Mouse (Mus musculus) erythroid progenitor cell, adult 5-6 weeks (primary cell): ENCODE data around the gene AF067061. TPM values are rescaled to one million over a fixed set of nuclear protein-coding genes. Genes with fewer than 3 reads are reported as not detected.
"Not testable (repeated sequence)": the region's sequence is repeated elsewhere in the genome, so short reads cannot be mapped to it uniquely, and the experiment has no call there.

Experiments
- ATAC-seq: replicated peaks from 2 replicates; pipeline ENCODE4 v1.8.0; 2016; ENCODE audit warnings: moderate number of reproducible peaks, mild to moderate bottlenecking, moderate TSS enrichment, inconsistent platforms; ENCODE audit not compliant: poor library complexity, low FRiP score, severe bottlenecking
- total RNA-seq, 2 experiments: library from RNA; stranded (forward) in 1 of 2; stranded (reverse) in 1 of 2; fragments of 150-400 nt in 1 of 2; fragments of 186-747, 209-891 nt in 1 of 2; gene quantifications; 2 replicates each; pipeline versions ENCODE4 v1.2.3 to v1.2.4; 2015 to 2017; ENCODE audit warnings: low replicate concordance in 2 of 2

The AF067061 gene
- total RNA-seq (2015; ENCODE audit: low replicate concordance): not detected in 2 replicates
- not detected in 2 replicates for total RNA-seq (2017; ENCODE audit: low replicate concordance)

DNA sequence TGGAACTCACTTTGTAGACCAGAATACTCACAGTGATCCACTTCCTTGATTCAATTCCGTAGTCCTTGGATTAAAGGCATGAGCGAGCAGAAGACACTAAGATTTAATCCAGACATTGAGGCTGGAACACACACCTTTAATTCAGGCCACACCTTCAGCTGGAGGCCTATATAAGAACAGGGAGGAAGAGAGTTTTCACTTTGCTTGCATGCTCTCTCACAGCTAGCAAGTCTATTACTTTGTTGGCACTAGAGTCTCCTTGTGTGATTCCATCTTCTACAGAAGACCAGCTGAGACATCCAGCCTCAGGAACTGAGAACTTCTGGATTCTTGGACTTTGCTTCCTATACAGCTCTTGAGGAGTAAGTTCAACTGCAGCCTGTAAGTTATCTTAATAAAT is at the start of gene AF067061:
Gene AF067061, plus strand, starts transcription at position 245 of the 400 bp plus-strand sequence.
- not testable (repeated sequence) for ATAC-seq

DNA sequence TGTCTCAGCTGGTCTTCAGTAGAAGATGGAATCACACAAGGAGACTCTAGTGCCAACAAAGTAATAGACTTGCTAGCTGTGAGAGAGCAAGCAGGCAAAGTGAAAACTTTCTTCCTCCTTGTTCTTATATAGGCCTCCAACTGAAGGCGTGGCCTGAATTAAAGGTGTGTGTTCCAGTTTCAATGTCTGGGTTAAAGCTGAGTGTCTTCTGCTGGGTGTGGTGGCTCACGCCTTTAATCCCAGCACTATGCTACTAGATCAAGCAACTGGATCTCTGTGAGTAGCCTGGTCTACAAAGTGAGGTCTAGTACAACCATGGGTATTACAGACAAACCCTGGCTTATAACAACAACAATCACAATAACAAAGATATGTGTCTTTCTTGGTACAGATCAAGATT is 47.1 kb upstream of the AF067061 start, which contains the start of gene Gm21762:
Gene Gm21762, minus strand, starts transcription at position 101 of the 400 bp plus-strand sequence.
- not testable (repeated sequence) for ATAC-seq

DNA sequence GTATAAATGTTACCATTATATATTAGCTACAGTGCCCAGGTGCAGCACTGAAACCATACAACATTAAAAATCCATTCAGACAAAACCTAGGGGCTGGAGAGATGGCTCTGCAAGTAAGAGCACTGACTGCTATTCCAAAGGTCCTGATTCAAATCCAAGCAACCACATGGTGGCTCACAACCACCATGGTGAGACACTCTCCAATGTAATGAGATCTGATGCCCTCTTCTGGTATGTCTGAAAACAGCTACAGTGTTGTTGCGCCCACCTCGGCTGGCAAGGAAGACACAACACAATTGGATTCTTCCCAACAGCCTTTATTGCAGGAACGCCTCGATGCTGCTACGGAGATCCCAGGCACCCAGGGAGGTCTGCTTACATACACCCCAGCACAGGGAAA is 42.0 kb upstream of the AF067061 start:
- not testable (repeated sequence) for ATAC-seq

DNA sequence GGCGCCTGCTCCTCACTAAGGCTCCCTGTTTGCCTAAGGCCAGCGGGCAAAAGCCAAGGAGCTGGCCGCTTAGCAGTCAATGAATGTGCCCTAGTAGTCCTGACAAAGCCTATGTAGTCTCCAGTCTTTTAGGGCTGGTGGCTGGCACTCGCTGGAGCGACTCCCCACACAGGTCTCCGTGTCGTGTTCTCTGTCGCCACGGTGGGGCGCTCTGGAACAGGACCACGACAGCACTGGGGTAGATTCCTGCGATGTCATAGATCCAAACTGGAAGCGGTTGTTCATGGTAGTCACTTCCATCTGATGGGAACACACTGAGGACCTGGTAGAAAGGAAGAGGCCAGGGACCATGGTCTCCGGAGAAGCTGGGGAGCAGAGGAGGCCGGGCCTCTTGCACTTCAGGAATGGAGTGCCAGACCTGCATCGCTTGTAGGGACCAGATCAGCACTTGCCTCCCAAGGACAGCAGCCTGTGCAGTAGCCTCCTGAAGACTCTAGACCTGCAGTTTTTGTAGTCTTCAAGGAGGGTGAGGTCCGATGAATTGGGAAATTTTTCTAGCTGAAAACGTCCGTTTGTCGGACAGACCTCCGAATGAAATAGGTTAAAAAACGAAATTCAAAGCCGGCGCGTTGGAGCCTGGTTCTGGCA is 39.8 kb upstream of the AF067061 start:
- ATAC-seq: not testable (repeated sequence)

DNA sequence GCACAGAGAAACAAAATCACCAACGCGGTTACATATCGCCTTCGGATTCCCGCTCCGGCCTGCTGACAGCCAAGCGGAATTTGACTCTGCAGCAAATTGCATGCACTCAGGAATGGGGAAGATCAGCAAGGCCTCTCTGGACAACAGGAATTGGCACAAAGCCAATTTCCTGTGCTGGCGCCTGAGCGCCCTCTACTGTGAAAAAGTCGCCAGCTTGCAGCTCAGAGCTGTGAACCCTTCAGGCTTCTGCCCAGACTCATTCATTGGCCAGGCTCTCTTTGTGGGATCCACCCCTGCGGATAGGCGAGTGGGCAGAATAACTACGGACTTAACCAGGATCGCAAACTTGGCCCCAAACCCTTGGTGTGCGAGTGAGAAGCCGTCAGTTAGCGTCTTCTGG is 31.1 kb upstream of the AF067061 start:
- ATAC-seq: not testable (repeated sequence)

DNA sequence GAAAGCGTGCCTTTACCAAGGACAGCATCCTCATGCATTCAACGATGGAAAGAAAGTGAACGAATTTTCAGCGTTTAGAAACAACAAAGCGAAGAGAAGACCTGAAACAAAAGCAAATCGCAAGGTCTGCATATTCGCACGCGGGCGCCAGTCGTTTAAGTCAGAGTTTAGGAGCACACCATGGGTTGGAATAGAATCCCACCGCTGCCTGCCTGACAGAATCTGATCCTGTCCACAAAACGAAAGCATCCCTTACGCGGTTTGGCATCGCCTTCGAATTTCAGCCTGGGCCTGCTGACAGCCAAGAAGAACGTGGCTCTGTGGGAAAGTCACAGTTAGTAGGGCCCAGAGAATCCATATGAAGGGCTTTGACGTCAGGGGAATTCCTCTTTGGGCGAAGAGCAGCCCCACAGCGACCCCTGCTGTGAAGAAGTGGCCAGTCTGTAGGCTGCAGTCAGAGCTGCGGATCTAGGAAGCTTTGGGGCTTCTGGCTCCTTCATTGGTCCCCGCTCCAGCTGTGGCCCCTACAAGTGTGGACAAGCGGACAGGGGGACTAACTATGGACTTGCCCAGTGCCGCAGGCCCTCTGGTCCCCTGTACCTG is 30.4 kb upstream of the AF067061 start:
- not testable (repeated sequence) for ATAC-seq

DNA sequence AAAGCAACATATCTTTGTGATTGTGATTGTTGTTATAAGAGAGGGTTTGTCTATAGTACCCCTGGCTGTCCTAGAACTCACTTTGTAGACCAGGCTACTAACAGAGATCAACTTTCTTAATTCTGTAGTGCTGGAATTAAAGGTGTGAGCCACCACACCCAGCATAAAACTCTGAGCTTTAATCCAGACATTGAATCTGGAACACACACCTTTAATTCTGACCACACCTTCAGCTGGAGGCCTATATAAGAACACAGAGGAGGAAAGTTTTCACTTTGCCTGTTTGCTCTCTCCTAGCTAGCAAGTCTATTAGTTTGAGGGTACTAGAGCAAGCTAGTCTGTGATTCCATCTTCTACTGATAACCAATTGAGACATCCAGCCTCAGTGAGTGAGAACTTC is 24.1 kb upstream of the AF067061 start, which contains the start of gene Gm21731:
Gene Gm21731, plus strand, starts transcription at position 301 of the 400 bp plus-strand sequence.
- not testable (repeated sequence) for ATAC-seq

DNA sequence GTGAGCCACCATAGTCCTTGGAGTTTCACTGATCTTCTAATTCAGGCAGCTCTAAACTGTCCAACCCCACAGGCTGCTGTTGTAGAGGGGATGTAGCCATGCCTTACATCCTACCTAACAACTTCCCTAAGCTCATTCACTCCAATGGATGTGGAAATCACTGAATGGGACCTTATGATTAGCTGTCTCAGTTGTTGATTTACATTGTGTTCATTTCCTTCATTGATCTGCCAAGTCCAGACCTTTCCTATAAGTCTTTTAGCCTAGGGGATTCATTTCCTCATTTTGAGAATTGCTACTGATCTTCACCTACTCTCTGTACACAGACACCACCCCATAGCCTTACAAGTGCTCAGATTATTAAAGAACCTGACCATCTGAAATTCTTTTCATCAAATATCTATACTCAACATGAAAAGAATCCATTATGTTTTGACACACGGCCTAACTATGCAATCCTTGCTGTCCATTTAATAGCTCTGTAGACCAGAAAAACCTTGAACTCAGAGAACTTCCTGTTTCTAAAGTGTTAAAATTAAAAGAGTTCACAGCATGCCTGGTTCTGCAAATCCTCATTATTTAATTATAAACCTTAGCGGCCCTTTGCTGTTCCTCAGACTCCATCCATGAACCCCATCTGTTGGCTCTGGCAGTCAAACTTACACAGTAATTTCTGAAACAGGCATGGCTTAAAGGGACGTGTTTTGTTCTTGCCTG is 11.5 kb upstream of the AF067061 start:
- not testable (repeated sequence) for ATAC-seq

DNA sequence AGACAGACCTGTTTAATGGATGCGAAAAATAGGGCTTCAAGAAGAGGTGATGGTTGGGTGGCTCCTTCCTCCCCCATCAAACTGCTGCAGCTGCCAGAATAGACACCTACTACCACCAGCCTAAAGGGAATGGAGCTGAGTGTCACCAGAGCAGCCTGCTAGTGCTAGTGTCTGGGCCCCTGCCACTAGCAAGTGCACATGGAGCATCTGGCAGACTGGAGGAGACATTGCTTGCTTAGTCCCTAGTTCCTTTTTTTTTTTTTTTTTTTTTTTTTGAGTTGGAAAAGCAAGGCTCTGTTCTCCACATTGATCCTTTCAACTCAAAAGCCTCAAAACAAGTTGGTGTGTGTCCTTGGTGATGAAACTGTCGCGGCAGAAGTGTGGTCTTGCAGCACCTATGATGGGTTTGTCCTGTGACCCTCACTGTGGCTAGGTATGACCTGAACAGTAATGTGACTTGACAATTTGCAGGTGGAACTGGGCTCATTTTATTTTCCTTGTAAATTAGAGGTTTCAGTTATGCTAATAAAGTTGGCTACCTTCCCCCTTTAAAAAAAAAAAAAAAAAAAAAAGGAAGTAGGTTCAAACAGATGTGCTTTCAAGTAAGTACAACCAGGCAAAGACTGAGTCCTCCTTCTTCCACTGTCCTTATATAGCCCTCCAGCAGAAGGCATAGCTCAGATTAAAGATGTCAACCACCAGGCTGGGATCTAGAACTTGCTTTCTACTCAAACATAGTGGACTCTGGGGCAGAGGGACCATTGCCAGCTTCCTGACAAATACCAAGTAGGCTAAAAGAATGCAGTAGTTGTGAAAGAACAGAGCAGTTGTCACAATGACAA is 3.9 kb upstream of the AF067061 start:
- not testable (repeated sequence) for ATAC-seq

DNA sequence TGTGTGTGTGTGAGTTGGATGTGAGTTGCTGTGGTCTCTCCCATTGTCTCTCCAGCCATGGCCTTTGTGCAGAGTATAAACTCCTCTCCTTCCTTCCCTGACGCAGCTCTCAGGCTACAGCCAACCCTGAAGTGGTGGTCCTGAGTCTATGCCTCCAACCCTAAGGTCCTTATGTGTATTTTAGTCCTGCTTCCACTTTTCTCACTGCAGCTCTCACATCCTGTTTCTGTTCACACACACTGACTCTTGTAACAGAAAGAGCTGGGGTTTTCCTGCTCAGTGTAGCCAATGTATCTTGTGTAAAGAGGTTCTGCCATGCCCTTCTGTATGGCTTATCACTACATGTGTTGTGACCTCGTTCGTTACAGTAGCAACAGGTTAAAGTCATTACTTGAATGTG is 3.2 kb upstream of the AF067061 start:
- ATAC-seq: not testable (repeated sequence)

DNA sequence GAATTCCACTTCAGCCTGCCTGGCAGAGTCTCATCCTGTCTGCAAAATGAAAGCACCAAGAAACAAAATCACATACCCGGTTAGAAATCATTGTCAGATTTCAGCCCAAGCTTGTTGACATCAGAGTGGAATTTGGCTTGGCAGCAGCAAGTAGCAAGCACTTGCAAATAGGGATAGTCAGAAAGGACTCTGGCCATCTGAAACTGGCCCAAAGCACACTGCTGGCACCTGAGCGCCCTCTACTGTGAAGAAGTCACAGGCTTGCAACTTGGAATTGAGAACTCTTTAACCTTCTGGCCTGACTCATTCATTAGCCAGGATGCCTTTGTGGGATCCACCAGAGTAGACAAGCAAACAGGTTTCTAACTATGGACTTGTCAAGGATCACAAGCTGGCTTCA is 14.9 kb downstream of the AF067061 start:
- ATAC-seq: not testable (repeated sequence)

DNA sequence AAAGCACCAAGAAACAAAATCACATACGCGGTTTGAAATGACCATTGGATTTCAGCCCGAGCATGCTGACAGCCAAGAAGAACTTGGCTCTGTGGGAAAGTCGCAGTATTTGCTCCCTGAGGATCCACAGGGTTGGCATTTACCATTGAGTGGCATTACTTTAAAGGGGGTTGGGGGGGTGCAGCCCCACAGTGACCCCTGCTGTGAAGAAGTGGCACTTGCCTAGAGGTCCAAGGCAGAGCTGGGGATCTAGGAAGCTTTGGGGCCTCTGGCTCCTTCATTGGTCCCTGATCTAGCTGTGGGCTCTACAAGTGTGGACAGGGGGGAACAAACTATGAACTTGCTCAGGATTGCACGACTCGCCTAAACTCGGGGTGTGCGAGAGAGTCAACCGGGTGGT is 15.9 kb downstream of the AF067061 start:
- no peak for ATAC-seq

DNA sequence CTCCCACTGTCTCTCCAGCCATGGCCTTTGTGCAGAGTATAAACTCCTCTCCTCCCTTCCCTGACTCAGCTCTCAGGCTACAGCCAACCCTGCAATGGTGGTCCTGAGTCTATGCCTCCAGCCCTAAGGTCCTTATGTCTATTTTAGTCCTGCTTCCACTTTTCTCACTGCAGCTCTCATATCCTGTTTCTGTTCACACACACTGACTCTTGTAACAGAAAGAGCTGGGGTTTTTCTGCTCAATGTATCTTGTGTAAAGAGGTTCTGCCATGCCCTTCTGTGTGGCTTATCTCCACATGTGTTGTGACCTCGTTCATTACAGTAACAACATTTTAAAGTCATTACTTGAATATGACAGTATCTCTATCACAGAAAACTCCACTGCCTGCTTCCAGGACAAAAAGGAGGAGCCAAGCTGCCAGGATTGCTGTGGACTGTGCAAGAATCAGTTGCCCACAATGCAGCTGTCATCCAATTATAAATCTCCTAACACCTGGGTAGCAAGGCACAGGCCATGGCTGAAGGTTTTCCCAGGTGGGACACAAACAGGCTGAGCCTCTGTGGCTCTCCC is 36.5 kb downstream of the AF067061 start:
- ATAC-seq: no peak

DNA sequence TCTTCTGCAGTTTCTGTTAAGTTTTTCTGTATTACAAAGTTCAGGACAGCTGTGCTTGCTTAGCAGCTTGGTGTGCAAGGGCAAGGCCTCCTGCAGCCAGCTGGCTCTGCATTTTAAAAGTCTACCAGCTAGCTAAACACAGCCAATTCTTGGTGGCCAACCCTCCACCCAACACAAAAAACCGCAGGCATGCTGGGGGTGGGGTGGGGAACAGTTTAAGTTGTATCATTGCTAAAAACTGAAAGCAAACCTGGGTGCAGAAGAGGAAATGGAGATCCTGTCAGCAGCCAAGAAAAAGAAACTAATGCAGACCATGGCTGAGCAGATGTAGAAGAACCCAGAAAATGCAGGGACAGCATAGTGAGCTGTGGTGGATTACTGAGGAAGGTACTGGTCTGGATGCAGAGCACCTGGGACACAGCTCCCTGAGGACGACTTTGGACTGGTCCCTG is 37.1 kb downstream of the AF067061 start, which contains the start of gene BC147527:
Gene BC147527, plus strand, starts transcription at position 402 of the 452 bp plus-strand sequence.
- no peak for ATAC-seq

DNA sequence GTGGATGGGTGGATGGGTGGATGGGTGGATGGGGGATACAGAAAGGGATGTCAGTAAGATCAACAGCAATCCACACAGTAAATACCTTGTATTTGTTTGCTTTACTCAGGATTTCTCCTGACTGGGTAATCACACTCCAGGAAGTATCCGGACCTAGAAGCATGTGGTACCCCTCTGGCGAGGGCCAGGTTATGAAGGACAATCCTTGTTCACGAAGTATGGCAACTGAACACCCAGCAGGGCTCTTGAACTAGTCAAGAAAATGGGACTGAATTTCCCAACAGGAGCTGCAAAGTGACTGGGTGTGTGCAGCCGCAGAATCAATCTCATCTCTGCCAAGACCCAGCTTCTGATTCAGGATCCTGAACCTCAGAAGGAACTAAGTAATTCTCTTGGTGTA is 37.9 kb downstream of the AF067061 start:
- ATAC-seq: no peak

DNA sequence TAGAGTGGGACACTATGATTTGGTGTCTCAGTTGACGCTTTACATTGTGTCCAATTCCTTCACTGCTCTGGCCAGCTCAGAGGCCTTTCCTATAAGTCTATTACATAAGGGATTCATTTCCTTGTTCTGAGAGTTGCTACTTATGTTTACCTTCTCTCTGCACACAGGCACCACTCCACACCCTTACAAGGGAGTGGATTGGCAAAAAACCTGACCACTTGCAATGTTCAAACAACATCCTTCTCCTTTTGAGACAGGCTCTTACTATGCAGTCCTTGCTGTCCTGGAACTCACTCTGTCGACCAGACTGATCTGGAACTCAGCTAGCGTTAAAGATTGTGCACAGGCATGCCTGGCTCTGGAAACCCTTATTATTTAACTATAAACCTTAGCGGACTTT is 47.8 kb downstream of the AF067061 start:
- no peak for ATAC-seq

DNA sequence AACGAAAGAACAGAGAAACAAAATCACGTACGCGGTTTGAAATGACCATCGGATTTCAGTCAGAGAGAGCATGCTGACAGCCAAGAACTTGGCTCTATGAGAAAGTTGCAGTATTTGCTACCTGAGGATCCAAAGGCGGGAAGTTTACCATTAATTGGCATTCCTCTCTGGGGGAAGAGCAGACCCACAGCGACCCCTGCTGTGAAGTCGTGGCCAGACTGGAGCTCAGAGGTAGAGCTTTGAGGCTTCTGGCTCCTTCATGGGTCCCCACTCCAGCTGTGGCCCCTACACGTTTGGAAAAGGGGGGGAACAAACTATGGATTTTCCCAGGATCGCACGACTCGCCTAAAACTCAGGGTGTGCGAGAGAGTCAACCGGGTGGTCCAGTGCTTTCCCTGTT is 50.7 kb downstream of the AF067061 start:
- no peak for ATAC-seq
